Mouse (Mus musculus) right cerebral cortex, postnatal 25 days (tissue): ENCODE measurements around the gene Pitpnm2.
"Not testable (repeated sequence)": the region's sequence is repeated elsewhere in the genome, so short reads cannot be mapped to it uniquely, and the experiment has no call there.

ENCODE experiments used
- DNase-seq: peaks from one replicate; pipeline ENCODE4 v3.0.0; 2022

Gene Pitpnm2

GRCm38 (mm10) chr5:124219431-124219830 lies 30.1 kb downstream of the Pitpnm2 start:
- no peak for DNase-seq

- no peak for DNase-seq
Observed at GRCm38 (mm10) chr5:124218986-124219385, 30.6 kb downstream of the Pitpnm2 start.

GRCm38 (mm10) chr5:124217566-124218249 lies 31.9 kb downstream of the Pitpnm2 start:
- DNase-seq, result peak; percentile 86

GRCm38 (mm10) chr5:124217092-124217491 lies 32.5 kb downstream of the Pitpnm2 start:
- not testable (repeated sequence) for DNase-seq

- no peak for DNase-seq
Observed at GRCm38 (mm10) chr5:124216403-124216802, 33.2 kb downstream of the Pitpnm2 start.

- no peak for DNase-seq
Observed at GRCm38 (mm10) chr5:124215647-124216046, 33.9 kb downstream of the Pitpnm2 start.

- DNase-seq, result no peak
Observed at GRCm38 (mm10) chr5:124214516-124215145, 34.9 kb downstream of the Pitpnm2 start.

GRCm38 (mm10) chr5:124213588-124214469 lies 35.7 kb downstream of the Pitpnm2 start:
- DNase-seq, result no peak

GRCm38 (mm10) chr5:124211669-124212068 lies 37.9 kb downstream of the Pitpnm2 start:
- DNase-seq, result no peak

- no peak for DNase-seq
Observed at GRCm38 (mm10) chr5:124211234-124211633, 38.3 kb downstream of the Pitpnm2 start.

GRCm38 (mm10) chr5:124210281-124211016 lies 39.1 kb downstream of the Pitpnm2 start:
- DNase-seq, result no peak

- no peak for DNase-seq
Observed at GRCm38 (mm10) chr5:124209850-124210249, 39.7 kb downstream of the Pitpnm2 start.

- DNase-seq, result no peak
Observed at GRCm38 (mm10) chr5:124208030-124208429, 41.5 kb downstream of the Pitpnm2 start.

GRCm38 (mm10) chr5:124206481-124207038 lies 43.0 kb downstream of the Pitpnm2 start:
- no peak for DNase-seq

- DNase-seq, result no peak
Observed at GRCm38 (mm10) chr5:124205809-124206380, 43.7 kb downstream of the Pitpnm2 start.

- DNase-seq, result no peak
Observed at GRCm38 (mm10) chr5:124205211-124205610, 44.3 kb downstream of the Pitpnm2 start.

GRCm38 (mm10) chr5:124204127-124204794 lies 45.3 kb downstream of the Pitpnm2 start:
- no peak for DNase-seq

- DNase-seq, result no peak
Observed at GRCm38 (mm10) chr5:124203251-124203650, 46.3 kb downstream of the Pitpnm2 start.

GRCm38 (mm10) chr5:124202071-124202470 lies 47.5 kb downstream of the Pitpnm2 start:
- no peak for DNase-seq

GRCm38 (mm10) chr5:124201564-124201963 lies 48.0 kb downstream of the Pitpnm2 start:
- no peak for DNase-seq

- DNase-seq, result no peak
Observed at GRCm38 (mm10) chr5:124200844-124201243, 48.7 kb downstream of the Pitpnm2 start.

- no peak for DNase-seq
Observed at GRCm38 (mm10) chr5:124199168-124199567, 50.4 kb downstream of the Pitpnm2 start.
